Mouse (Mus musculus): ENCODE results near the gene Grin2b.

DNA sequence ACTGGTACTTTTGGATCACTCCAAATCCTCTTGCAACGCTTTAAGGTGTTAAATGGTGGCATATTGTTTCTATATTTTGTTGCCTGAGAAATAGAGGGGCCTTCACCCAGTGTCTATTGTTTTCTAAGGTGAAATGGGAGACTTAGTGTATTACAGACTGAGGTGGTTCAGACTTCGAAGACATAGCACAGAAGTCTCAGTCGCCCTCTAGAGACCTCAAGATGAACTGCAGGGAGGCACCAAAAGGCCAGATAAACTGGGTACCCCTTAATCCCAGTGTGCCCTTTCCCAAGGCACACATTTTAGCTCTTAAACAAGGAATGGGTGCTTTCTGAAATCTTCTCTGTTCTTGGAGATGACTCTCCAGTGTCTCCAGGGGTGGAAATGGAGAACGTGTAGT, 345.4 kb downstream of the Grin2b start:
- TF ChIP-seq CTCF (IDR thresholded peaks at IDR 0.05; ENCODE audit: low read depth): peak; percentile 84
- TF ChIP-seq EP300 (IDR thresholded peaks at IDR 0.05; ENCODE audit: low read depth): no peak

Measured in liver, postnatal 0 days (tissue).